ENCODE assay signal across 15 mouse cellular contexts in genomic region chr7:79532626-79533140, GRCm38 (mm10).
DNase-seq lines count a peak whose midpoint lies in the region; ATAC-seq and TF ChIP-seq lines count a peak whose summit lies in the region.
"Had no signal": no experiment of that assay in that cellular context is flagged by ENCODE, and none has a peak within 500 bp of the region (broad histone marks: within the 10 kb centered on the region; RNA-seq: fewer than 3 reads in every experiment).

No protein-coding gene starts in this region.

- peaks cover 91% of the 10 kb centered on the region for H3K4me1 ChIP-seq in midbrain, embryonic 10.5 days
- 0 out of 2 replicates have a peak, but pooled peaks cover 7% of the 10 kb centered on the region for H3K4me1 ChIP-seq in midbrain, postnatal 0 days (ENCODE audit: insufficient read depth, low read length)
- peaks cover 16% of the 10 kb centered on the region for H3K4me1 ChIP-seq in forebrain, postnatal 0 days (ENCODE audit: insufficient read depth)
- peaks cover 65% of the 10 kb centered on the region for H3K4me1 ChIP-seq in midbrain, embryonic 11.5 days (ENCODE audit: control insufficient read depth, insufficient read depth, low read length)
- H3K4me1 ChIP-seq in neural tube, embryonic 15.5 days: peaks cover 52% of the 10 kb centered on the region

- no peaks in the 10 kb centered on the region for H3K9me3 ChIP-seq in midbrain, embryonic 10.5 days (replicated peaks)
- H3K9me3 ChIP-seq in midbrain, postnatal 0 days (ENCODE audit: low read length): no peaks in the 10 kb centered on the region
- no peaks in the 10 kb centered on the region for H3K9me3 ChIP-seq in forebrain, postnatal 0 days (ENCODE audit: low read length)
- H3K9me3 ChIP-seq in midbrain, embryonic 11.5 days (ENCODE audit: control insufficient read depth, low read length): no peaks in the 10 kb centered on the region
- H3K9me3 ChIP-seq in neural tube, embryonic 15.5 days (replicated peaks): no peaks in the 10 kb centered on the region
- H3K9me3 ChIP-seq: heart, embryonic 13.5 days; limb, embryonic 15.5 days had no signal

- no peak for ATAC-seq in midbrain, postnatal 0 days (ENCODE audit: low FRiP score)
- ATAC-seq in forebrain, postnatal 0 days: no peak
- no peak for ATAC-seq in midbrain, embryonic 11.5 days (ENCODE audit: low FRiP score)
- ATAC-seq in neural tube, embryonic 15.5 days (ENCODE audit: low FRiP score): no peak

- TF ChIP-seq CTCF in midbrain, postnatal 0 days (IDR thresholded peaks at IDR 0.05): no peak
- no peak for TF ChIP-seq CTCF in forebrain, postnatal 0 days (IDR thresholded peaks at IDR 0.05; ENCODE audit: low read depth)

- H3K4me2 ChIP-seq in midbrain, postnatal 0 days (ENCODE audit: low read depth, low read length, poor library complexity, severe bottlenecking): no peak overlapping the region
- H3K4me2 ChIP-seq in forebrain, postnatal 0 days (ENCODE audit: low read depth): no peak overlapping the region
- no peak overlapping the region for H3K4me2 ChIP-seq in midbrain, embryonic 11.5 days
- no peak overlapping the region for H3K4me2 ChIP-seq in neural tube, embryonic 15.5 days
- H3K4me2 ChIP-seq: heart, embryonic 13.5 days; limb, embryonic 15.5 days had no signal

- no peak for DNase-seq in midbrain, embryonic 10.5 days (ENCODE audit: low spot score)
- DNase-seq in midbrain, postnatal 0 days (ENCODE audit: low spot score): no peak
- peak; percentile 33 for DNase-seq in forebrain, postnatal 0 days
- DNase-seq in midbrain, embryonic 11.5 days (ENCODE audit: low spot score, missing footprints): no peak
- DNase-seq in adrenal gland, postnatal 36 days: no peak
- no peak for DNase-seq in liver
- DNase-seq in right cerebral cortex, adult 18-20 months: no peak
- DNase-seq: adrenal gland, adult 2 months; kidney, adult 2 months; kidney, postnatal 4 days; lung, adult 18-20 months had no signal

- H3K36me3 ChIP-seq in midbrain, embryonic 10.5 days: peaks cover 20% of the 10 kb centered on the region
- no peaks in the 10 kb centered on the region for H3K36me3 ChIP-seq in midbrain, postnatal 0 days (ENCODE audit: insufficient read depth, low read length)
- peaks cover 48% of the 10 kb centered on the region for H3K36me3 ChIP-seq in forebrain, postnatal 0 days (ENCODE audit: insufficient read depth)
- H3K36me3 ChIP-seq in midbrain, embryonic 11.5 days (ENCODE audit: control insufficient read depth, insufficient read depth, low read length): no peaks in the 10 kb centered on the region; the same call in 1 of the 2 replicates
- H3K36me3 ChIP-seq in neural tube, embryonic 15.5 days: no peaks in the 10 kb centered on the region
- H3K36me3 ChIP-seq: heart, embryonic 13.5 days; limb, embryonic 15.5 days had no signal

- 55% methylated on average over 5 of the region's 5 CpGs for WGBS in midbrain, embryonic 10.5 days
- WGBS in midbrain, postnatal 0 days: 60% methylated on average over 5 of the region's 5 CpGs
- WGBS in forebrain, postnatal 0 days: 24% methylated on average over 5 of the region's 5 CpGs
- WGBS in midbrain, embryonic 11.5 days: 56% methylated on average over 5 of the region's 5 CpGs
- WGBS in neural tube, embryonic 15.5 days: 42% methylated on average over 5 of the region's 5 CpGs

- H3K4me3 ChIP-seq in midbrain, embryonic 10.5 days: no peak overlapping the region
- H3K4me3 ChIP-seq in midbrain, postnatal 0 days (ENCODE audit: low read depth, low read length): no peak overlapping the region
- H3K4me3 ChIP-seq in forebrain, postnatal 0 days (ENCODE audit: low read depth, low read length): no peak overlapping the region
- no peak overlapping the region for H3K4me3 ChIP-seq in midbrain, embryonic 11.5 days (ENCODE audit: low read depth, low read length)
- no peak overlapping the region for H3K4me3 ChIP-seq in neural tube, embryonic 15.5 days (replicated peaks)
- H3K4me3 ChIP-seq: heart, embryonic 13.5 days; limb, embryonic 15.5 days had no signal

- H3K27me3 ChIP-seq in midbrain, embryonic 10.5 days (ENCODE audit: low read depth, poor library complexity, severe bottlenecking): peaks cover 100% of the 10 kb centered on the region
- H3K27me3 ChIP-seq in midbrain, postnatal 0 days (ENCODE audit: insufficient read depth, low read length): peaks cover 17% of the 10 kb centered on the region
- no peaks in the 10 kb centered on the region for H3K27me3 ChIP-seq in forebrain, postnatal 0 days (ENCODE audit: insufficient read depth, low read length)
- H3K27me3 ChIP-seq in midbrain, embryonic 11.5 days (ENCODE audit: control insufficient read depth, insufficient read depth, low read length): peaks cover 52% of the 10 kb centered on the region
- H3K27me3 ChIP-seq in neural tube, embryonic 15.5 days (replicated peaks): peaks cover 11% of the 10 kb centered on the region; the same call in 1 of the 2 replicates

- H3K27ac ChIP-seq in midbrain, embryonic 10.5 days (replicated peaks): peak overlapping the region; percentile 89
- H3K27ac ChIP-seq in midbrain, postnatal 0 days (ENCODE audit: low read depth, low read length): no peak overlapping the region
- peak overlapping the region; percentile 46 for H3K27ac ChIP-seq in forebrain, postnatal 0 days (ENCODE audit: low read depth, low read length)
- peak overlapping the region; percentile 94 for H3K27ac ChIP-seq in midbrain, embryonic 11.5 days (ENCODE audit: low read depth, low read length)
- H3K27ac ChIP-seq in neural tube, embryonic 15.5 days (replicated peaks): peak overlapping the region; percentile 86
- H3K27ac ChIP-seq: heart, embryonic 13.5 days; limb, embryonic 15.5 days; macrophage had no signal

- no peak overlapping the region for H3K9ac ChIP-seq in midbrain, postnatal 0 days (replicated peaks; ENCODE audit: low read length, poor library complexity, severe bottlenecking)
- no peak overlapping the region for H3K9ac ChIP-seq in forebrain, postnatal 0 days
- H3K9ac ChIP-seq in midbrain, embryonic 11.5 days (ENCODE audit: low read length): peak overlapping the region; percentile 30; the same call in 1 of the 2 replicates
- 0 out of 2 replicates have a peak overlapping the region, but pooled peaks have one; percentile 3 for H3K9ac ChIP-seq in neural tube, embryonic 15.5 days (replicated peaks)
- H3K9ac ChIP-seq: heart, embryonic 13.5 days; limb, embryonic 15.5 days had no signal

Comparison
In these comparisons a context has a peak if more than half of its experiments do, and no peak if none do; other contexts are left out.
1. H3K9ac ChIP-seq: peak in midbrain, embryonic 11.5 days (single experiment) and neural tube, embryonic 15.5 days (single experiment); none in midbrain, postnatal 0 days (single experiment) and forebrain, postnatal 0 days (single experiment).